Mouse (Mus musculus) neural tube, embryonic 11.5 days (tissue): ENCODE measurements at regions not wholly inside any gene's neighbourhood (a gene's known extent, or its start where the extent isn't known, plus 50 kb on each side); places are given as distances from the start of the nearest gene placed in this dataset.
A peak's percentile ranks its signal among the peaks of the same experiment; 100 is the strongest.

ENCODE experiments used
- ATAC-seq: fragments of 200-750 bp; cut with Nextera tagmentation; 2 replicates; pipeline ENCODE4 v1.8.0; 2017; ENCODE audit warnings: moderate number of reproducible peaks, mild to moderate bottlenecking, moderate TSS enrichment, moderate library complexity; ENCODE audit not compliant: insufficient read depth, low FRiP score, low TSS enrichment
- DNase-seq: peaks from one replicate; pipeline ENCODE4 v3.0.0-alpha.2; 2015; ENCODE audit warnings: low spot score
- H3K27ac ChIP-seq: fragments of 300-500 bp; sonication (generic); 2 replicates; pipeline ENCODE4 v1.5.1; 2014; ENCODE audit warnings: low read depth, mild to moderate bottlenecking, low read length
- H3K27me3 ChIP-seq: fragments of 300-500 bp; sonication (generic); 2 replicates; pipeline ENCODE4 v1.6.1; 2014; ENCODE audit warnings: mild to moderate bottlenecking, low read length, mixed read lengths; ENCODE audit not compliant: control insufficient read depth, insufficient read depth
- H3K36me3 ChIP-seq: fragments of 300-500 bp; sonication (generic); 2 replicates; pipeline ENCODE4 v1.6.1; 2014; ENCODE audit warnings: mild to moderate bottlenecking, low read length, moderate library complexity, mixed read lengths; ENCODE audit not compliant: control insufficient read depth, insufficient read depth
- H3K4me1 ChIP-seq: fragments of 300-500 bp; sonication (generic); 2 replicates; pipeline ENCODE4 v1.6.1; 2014; ENCODE audit warnings: low read length, mixed read lengths; ENCODE audit not compliant: control insufficient read depth, insufficient read depth
- H3K4me2 ChIP-seq: fragments of 300-500 bp; sonication (generic); 2 replicates; pipeline ENCODE4 v1.6.1; 2014; ENCODE audit warnings: low read depth, mild to moderate bottlenecking, moderate library complexity
- H3K4me3 ChIP-seq: fragments of 300-500 bp; sonication (generic); 2 replicates; pipeline ENCODE4 v1.5.1; 2014; ENCODE audit warnings: low read depth, low read length
- H3K9ac ChIP-seq: fragments of 300-500 bp; sonication (generic); 2 replicates; pipeline ENCODE4 v1.6.1; 2014; ENCODE audit warnings: mild to moderate bottlenecking, low read length
- H3K9me3 ChIP-seq: fragments of 300-500 bp; sonication (generic); 2 replicates; pipeline ENCODE4 v1.6.1; 2016; ENCODE audit warnings: low read length; ENCODE audit not compliant: control insufficient read depth
- WGBS: fragments of 180-500 bp; shearing (Covaris S2); extraction: QIAGEN DNeasy Blood & Tissue Kit; methylation state at CpG from one replicate; pipeline ENCODE4 v1.1.7; 2014; 5-methylcytosine and 5-hydroxymethylcytosine counted together

DNA sequence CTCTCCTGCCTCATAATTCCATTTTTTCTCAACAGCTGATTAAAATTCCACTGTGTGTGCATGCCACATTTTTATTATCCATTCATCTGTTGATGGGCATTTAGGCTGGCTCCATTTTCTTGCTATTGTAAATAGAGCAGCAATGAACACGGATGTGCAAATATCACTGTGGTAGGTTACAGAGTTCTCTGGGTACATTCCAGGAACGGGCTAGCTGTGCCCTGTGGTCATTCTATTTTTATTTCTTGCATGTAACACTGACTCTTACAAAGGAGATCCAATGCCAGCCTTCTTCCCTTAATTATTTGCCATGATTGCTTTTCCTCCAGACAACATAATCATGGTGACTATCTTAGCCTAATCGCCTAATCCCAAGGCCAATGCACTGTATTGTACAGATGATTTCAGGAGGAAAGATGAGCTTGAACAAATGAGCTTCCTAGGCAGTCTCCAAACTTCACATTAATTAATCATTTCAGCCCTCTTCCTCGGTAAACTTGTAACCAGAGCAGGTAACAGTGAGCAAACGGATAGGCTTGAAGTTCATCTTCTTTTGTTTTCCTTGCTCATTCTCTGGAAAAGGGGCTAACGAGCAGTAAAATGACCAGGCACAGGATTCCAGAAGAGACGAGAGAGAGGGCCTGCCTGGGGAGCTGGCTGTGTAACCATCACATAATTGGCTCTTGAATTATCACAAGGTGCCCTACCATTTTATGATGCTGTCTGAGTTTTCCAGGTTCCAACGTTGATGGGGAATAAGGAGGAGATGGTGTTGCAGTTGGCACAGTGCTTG is 77.6 kb upstream of the Ppp2r3a start:
- H3K9me3 ChIP-seq: no peaks in the 10 kb centered on the region
- H3K4me3 ChIP-seq: no peak overlapping the region
- no peak overlapping the region for H3K4me2 ChIP-seq
- H3K27me3 ChIP-seq: no peaks in the 10 kb centered on the region
- WGBS: 69% methylated on average over 8 of the region's 8 CpGs
- H3K36me3 ChIP-seq: no peaks in the 10 kb centered on the region
- H3K4me1 ChIP-seq: no peaks in the 10 kb centered on the region
- DNase-seq: no peak
- no peak for ATAC-seq
- H3K9ac ChIP-seq: no peak overlapping the region
- H3K27ac ChIP-seq: no peak overlapping the region

DNA sequence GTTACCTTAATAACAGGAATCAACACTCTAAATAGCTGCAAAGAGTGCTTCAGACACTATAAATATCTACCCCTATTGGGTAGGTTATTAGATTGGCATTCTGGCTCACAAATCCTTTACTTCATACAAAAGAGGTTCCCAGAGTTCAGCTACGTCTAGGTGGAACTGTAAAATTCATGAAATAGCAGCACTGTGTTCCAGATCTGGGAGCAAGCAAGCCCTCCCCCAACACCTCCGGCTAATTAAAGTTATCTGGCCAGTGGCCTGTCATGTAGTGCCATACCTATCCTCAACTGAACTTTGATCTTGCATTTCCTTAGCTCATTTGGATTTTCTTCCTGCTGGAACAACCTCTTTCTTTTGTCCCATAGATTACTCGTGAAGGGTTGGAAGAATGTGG is 75.4 kb upstream of the Ppp2r3a start:
- H3K27me3 ChIP-seq: no peaks in the 10 kb centered on the region
- H3K4me2 ChIP-seq: no peak overlapping the region
- ATAC-seq (no peak), DNase-seq (no peak)
- H3K36me3 ChIP-seq: no peaks in the 10 kb centered on the region
- no peak overlapping the region for H3K4me3 ChIP-seq
- H3K4me1 ChIP-seq: no peaks in the 10 kb centered on the region
- 61% methylated on average over 3 of the region's 3 CpGs for WGBS
- no peak overlapping the region for H3K9ac ChIP-seq
- no peak overlapping the region for H3K27ac ChIP-seq
- no peaks in the 10 kb centered on the region for H3K9me3 ChIP-seq

DNA sequence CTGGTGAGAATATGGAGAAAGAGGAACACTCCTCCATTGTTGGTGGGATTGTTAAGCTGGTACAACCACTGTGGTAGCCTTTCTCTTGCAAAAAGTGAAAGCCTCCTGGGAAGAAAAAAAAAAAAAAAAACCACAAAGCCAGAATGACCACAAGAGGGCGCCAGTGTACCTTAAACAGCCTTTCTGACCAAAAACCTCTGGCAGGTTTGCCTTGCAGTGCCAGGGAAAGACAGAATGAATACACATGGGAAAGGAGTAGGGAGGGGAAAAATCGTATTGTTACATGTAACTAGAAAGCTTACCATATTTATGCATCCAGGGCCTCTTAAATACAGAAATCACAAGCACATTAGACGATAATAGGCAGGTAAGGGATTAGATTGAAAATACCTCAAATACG is 62.4 kb upstream of the Ppp2r3a start:
- WGBS: 47% methylated on average over 4 of the region's 4 CpGs

DNA sequence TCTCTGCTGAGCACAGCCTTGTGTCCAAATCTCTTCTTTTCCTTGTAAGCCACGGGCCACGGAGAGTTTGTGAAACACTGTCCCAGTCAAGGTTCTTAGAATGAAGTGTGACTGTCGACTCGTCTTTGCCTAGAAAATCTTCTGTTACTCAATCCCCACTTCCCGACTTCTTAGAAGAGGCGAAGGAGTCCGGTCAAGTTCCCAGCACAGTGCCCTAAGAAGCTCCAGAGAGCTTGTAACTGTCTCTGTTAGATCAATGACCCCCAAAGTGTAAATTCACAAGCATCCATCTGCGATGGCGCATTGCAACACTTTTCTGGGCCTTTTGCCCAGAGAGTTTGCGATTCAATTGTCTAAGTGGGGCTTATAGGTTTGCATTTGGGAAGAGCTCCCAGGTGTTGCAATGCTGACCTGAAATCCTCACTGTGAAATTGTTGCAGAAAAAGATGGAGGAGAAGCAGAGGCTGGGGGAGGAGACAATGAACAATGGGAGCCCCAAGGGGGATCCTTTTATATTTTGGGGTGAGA is 54.9 kb upstream of the Ppp2r3a start:
- H3K4me1 ChIP-seq: no peaks in the 10 kb centered on the region
- 93% methylated on average over 10 of the region's 10 CpGs for WGBS
- no peak overlapping the region for H3K4me2 ChIP-seq
- H3K36me3 ChIP-seq: no peaks in the 10 kb centered on the region
- no peaks in the 10 kb centered on the region for H3K27me3 ChIP-seq
- no peak for ATAC-seq
- no peak overlapping the region for H3K27ac ChIP-seq
- H3K9me3 ChIP-seq: no peaks in the 10 kb centered on the region
- no peak for DNase-seq
- H3K9ac ChIP-seq: no peak overlapping the region
- H3K4me3 ChIP-seq: no peak overlapping the region

More for the DNA sequence above, 62.4 kb upstream of the Ppp2r3a start:
- peak; percentile 65 for DNase-seq
- Histone ChIP-seq H3K4me1 (no peaks in the 10 kb centered on the region), H3K9ac (no peak overlapping the region), H3K9me3 (no peaks in the 10 kb centered on the region), H3K27ac (no peak overlapping the region), H3K36me3 (no peaks in the 10 kb centered on the region), H3K4me3 (no peak overlapping the region), H3K4me2 (no peak overlapping the region), H3K27me3 (no peaks in the 10 kb centered on the region)
- ATAC-seq: no peak

DNA sequence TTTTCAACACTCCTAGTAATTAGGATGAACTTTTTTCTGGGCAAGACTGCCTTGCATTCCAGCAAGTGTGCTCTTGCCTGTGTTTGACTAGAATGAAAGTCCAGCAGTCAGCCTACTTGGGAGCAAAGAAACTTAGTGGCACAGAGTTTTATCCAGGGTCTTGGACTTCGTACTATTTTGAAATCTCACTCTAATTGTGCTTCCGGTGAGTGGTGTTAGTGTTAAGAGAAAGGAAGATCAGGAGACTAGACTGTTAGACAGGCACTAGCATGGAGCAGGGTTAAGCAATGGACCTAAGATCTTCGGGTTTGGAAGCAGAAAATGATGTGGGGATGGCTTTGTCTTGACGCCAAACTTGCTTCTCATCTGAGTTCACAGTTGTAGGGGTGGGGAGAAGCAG is 54.1 kb upstream of the Ppp2r3a start:
- no peak overlapping the region for H3K4me3 ChIP-seq
- DNase-seq (no peak), ATAC-seq (no peak)
- no peak overlapping the region for H3K4me2 ChIP-seq
- H3K27me3 ChIP-seq: no peaks in the 10 kb centered on the region
- H3K36me3 ChIP-seq: no peaks in the 10 kb centered on the region
- WGBS: 91% methylated on average over 4 of the region's 4 CpGs
- no peak overlapping the region for H3K9ac ChIP-seq
- no peaks in the 10 kb centered on the region for H3K9me3 ChIP-seq
- no peak overlapping the region for H3K27ac ChIP-seq
- no peaks in the 10 kb centered on the region for H3K4me1 ChIP-seq
